Mouse (Mus musculus) thymus, adult 2 months (tissue): ENCODE data around the gene Gda.

Experiments used
- CTCF ChIP-seq: fragments of 200-500 bp; IDR thresholded peaks from 2 replicates; pipeline ENCODE4 v1.5.1; 2012; ENCODE audit warnings: mild to moderate bottlenecking, control low read depth, low read length, moderate library complexity, borderline replicate concordance; ENCODE audit not compliant: control insufficient read depth, poor library complexity, insufficient read depth; ENCODE audit errors: extremely low read depth
- POLR2A ChIP-seq: fragments of 200-500 bp; IDR thresholded peaks from 2 replicates; pipeline ENCODE4 v1.6.1; 2012; ENCODE audit warnings: mild to moderate bottlenecking, low read length, control low read depth, moderate library complexity; ENCODE audit not compliant: control insufficient read depth, poor library complexity, insufficient read depth; ENCODE audit errors: extremely low read depth

- TF ChIP-seq CTCF (no peak), POLR2A (no peak)
Measured at GRCm38 (mm10) chr19:21397994-21398393, 75.3 kb downstream of the Gda start.
